Mouse (Mus musculus) kidney, postnatal 10 days (tissue): ENCODE measurements around the gene Mettl17.
"Not testable (repeated sequence)": the region's sequence is repeated elsewhere in the genome, so short reads cannot be mapped to it uniquely, and the experiment has no call there.

ENCODE experiments used
- DNase-seq: peaks from one replicate; pipeline ENCODE4 v3.0.0; 2021; ENCODE audit warnings: mixed read lengths

The Mettl17 gene

DNA sequence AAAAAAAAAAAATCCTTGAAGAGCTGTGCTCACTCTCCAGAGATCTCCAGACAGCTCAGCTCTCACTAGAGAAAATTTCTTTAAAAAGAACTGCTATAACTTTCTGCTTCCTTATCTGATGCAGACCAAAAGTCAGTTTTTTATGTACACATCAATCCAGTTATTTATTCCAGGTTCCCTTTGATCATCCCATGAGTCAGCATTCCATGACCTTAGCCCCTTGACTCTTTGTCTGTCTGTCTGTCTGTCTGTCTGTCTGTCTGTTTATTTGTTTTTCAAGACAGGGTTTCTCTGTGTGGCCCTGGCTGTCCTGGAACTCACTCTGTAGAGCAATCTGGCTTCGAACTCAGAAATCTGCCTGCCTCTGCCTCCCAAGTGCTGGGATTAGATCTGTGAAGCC lies 14.7 kb downstream of the Mettl17 start:
- no peak for DNase-seq

DNA sequence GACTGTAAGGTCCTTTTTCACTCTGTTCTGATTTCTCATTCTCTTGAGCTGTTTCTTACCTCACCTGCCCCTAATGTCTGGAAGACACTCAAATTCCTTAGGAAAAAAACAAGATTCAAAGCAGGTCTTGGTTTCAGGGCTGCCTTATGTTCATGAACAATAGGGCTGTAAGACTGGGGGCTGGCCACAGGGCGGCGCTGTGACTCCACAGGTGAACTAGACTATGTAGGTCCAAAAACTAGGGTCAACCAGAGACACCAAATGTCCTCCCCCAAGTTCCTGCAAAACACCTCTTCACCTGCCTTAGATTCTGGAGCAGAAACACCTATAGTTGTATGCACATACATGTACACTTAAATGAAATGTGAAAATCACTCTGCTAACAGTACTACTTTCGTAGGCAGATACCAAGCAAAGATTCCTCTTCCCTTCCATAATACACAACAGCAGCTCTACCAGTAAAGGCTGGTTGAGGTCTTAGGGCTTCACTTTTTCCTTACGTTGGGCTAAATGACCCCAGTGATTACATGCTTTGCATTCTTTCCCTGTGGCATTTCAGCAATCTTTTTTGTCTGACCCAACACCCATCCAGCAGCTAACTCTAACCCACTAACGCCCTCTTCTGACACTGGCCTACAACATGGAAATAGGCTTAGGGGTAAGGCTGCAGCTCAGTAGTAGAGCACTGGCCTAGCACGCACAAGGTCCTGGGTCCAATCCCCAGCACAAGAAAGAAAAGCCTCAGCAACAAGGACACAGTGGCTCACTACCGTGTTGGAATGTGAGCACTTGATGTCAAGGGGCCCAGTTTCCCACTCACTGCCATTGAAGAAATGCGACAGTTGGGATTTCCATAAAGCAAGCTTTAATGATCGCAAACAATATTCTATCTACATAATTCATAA lies 18.4 kb downstream of the Mettl17 start:
- DNase-seq, result peak; percentile 88

DNA sequence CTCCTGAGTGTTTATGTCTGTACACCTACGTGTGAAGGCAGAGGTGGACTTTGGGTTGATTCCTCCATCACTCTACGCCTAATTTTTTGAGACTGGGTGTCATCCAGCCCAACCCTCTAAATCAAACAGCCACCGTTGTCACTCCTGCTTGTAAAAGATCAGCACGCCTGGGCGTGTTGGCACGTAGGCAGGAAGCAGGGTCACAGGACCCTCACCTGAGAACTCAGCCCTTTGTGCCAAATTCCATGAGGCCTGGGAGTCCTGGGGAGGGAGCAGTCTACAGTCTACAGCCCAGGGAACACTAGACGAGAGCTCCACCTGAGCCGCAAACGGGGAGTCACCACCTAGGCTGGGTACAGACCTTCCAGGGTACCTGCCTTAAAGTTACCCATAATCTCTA lies 19.1 kb downstream of the Mettl17 start:
- DNase-seq, result no peak

DNA sequence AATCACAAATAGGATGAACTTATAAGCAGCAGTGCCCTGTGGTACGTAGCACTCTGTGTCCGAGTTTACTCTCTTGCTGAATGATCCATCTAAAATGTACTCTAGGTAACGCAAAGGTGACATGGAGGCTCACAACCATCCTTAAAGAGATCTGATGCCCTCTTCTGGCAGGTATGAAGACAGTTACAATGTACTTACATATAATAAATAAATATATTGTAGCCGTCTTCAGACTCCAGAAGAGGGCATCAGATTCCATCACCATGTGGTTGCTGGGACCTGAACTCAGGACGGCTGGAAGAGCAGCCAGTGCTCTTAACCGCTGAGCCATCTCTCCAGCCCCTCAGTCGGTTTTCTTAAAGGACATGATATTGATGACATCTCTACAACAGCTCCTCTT lies 20.1 kb downstream of the Mettl17 start:
- no peak for DNase-seq

DNA sequence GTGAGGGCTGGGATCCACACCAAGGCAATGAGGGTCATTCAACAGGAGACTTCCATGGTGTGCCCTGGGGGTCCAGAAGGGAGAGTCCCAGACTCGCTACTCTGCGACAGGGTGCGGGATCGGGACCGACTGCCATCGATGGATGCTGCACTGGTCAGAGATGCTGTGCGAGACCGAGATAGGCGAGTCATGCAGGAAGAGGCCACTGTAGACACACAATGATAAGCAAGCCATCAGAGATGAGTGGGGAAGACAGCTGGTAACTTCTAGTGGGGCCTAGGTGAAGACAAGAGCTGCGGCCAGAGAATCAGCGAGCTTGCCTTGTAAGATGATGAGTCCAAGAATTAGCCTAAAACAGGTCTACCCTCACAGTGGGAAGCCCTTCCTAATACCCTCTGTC lies 21.5 kb downstream of the Mettl17 start:
- no peak for DNase-seq

DNA sequence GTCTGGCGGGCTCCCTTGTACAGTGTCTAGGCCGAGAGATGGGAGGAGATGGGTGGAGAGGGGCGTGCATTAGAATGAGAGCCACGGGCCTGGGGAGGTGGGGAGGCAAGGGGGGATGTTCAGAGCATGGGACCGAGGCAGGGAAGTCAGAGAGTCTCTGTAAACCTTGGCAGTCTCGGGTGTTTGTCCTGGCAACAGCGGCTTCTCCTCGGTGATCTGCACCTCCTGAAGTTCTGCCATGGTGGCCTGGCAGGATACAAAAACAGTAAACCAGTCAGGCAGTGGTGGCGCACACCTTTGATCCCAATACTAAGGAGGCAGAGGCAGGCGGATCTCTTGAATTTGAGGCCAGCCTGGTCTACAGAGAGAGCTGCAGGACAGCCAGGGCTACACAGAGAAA lies 26.7 kb downstream of the Mettl17 start:
- no peak for DNase-seq

DNA sequence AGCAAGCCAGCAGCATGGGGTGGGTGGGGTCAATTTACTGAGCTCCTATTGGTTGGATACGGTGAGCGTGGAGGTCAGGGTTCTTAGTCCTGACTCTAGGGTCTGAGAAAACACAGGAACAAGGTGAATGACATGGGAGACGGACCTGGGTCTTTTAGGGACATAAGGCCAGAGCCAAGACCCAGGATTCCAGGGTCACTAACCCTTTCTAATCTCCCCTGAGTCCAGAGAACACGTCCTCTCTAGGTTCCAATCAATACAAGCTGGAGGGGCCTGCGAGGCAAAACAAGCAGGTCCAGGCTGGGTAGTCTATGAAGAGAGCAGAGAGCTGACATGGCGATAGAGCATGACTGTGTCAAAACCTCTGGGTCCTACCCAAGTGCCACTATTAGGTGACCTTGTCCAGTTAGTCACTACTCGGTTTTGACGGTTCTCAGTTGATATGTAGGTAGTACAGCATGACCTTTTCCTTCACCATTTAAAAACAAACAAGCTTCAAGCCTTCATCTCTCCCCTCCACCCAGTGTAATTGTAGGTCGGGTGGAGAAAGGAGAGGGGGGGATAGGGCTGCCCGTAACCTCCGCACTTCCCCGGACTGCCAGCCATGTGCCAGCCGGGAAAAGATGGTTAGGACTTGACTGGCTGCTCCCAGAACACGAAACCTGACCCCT lies 27.9 kb downstream of the Mettl17 start:
- no peak for DNase-seq

DNA sequence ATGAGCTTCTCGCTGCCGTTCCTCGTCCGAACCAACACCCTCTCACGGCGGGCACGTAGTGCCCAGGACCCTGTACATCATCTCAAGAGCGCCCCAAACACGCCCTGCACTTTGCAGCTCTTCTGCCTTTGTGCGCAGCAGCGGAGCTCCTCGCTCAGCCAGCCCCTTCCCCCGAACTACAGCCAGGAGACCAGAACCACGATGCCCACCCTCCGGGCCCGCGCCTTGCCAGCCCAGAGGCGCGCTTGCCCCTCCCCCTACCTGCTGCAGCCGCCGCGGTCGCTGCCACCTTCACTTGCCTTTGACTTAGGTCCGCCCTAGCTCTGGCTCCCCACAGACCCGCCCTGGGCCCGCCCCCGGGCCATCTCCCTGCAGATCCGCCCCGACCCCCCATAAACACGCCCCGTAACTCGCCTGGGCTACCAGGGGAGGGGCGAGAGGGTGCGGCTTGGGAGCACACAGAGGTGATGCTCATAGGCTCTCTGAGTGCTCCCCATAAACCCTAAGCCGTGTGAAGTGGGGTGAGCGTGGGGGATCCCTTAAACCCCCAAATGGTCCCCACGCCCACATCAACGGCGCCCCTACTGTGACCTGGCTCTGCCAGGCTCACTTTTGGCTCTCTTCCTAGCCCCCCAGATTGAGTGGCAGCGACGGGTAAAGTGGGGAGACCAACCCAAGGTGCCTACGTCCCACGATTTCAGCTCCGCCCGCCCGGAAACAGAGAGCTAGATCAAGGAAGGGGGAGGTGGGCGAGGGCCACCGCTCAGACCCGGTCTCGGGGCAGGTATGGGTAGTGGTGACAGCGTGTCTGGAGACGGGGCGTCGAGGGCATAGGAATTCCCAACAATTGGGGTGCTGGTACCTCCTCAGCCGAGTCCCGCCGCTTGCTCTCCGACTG lies 28.7 kb downstream of the Mettl17 start:
- peak; percentile 88 for DNase-seq

DNA sequence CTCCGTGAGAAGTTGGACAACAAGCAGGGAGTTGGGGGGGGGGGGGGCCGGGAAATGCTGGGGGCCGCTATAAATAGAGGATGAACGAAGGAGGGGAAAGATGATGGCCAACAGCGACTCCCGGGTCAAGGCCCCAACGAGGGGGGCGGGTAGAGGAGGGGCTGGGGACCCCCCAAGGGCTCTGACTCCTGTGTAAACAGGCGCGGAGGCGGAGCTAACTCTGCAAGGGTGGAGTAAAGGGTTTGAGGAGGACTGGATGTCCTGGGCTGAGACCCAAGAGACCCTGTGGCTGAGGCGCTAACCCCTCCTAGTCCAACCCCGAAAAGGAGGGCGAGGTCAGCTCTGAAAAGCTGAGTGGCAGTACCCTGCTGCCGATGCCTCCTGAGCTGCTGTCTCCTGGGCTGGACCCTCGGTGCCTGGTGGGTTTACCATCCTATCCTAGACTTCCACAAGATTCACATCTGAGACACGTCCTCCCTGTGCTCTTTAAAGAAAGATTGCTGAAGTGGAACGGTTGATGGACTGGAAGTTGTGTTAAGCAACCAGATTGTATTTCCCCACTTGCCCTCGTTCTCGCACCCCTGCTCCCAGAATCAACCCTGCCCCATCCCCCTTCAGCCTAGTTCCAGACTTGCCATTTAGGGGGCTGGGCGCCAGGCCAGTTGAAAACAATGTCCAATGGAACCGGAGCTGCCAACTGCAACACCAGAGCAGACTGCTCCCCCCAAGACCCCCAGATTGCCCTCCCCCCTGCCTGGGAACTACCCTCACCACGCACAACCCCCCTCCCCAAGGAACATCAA lies 29.5 kb downstream of the Mettl17 start, which contains the start of gene Ndrg2:
Gene Ndrg2, minus strand, starts transcription at position 199 of the 803 bp plus-strand sequence.
- DNase-seq, result peak; percentile 85

DNA sequence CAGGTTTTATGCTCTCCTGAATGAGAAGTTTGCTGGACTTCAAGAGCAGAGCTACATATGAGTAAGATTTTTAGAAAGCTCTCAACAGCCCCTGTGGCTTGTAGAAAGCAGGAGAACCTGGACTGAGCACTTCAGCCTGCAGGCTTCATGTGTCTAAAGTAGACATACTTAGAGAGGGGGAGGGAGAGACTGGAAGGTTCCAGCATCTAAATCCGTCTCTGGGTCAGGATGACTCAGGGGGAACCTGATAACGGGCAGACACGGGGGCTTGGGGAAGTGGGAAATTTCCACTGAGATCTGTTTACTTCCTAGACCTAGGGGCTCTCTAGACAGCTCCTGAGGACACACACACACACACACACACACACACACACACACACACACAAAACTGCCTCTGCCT lies 30.4 kb downstream of the Mettl17 start:
- DNase-seq, result no peak

DNA sequence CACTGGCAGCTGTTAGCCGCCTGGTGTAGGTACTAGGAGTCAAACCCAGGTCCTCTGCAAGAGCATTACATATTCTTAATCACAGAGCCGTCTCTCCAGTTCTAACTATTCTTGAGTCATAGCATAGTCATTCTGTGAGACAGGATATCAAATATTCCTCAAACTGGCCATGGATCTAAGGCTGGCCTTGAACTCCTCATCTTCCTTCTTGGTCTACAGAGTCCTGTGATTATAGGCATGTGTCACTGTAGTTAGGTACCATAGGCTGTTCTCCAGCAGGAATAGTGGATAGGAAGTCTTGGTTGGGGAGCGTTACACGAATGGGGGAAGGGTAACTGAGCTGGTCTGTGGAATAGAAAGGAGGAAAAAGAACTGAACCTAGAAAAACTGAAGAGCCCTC lies 31.9 kb downstream of the Mettl17 start:
- DNase-seq, result no peak

DNA sequence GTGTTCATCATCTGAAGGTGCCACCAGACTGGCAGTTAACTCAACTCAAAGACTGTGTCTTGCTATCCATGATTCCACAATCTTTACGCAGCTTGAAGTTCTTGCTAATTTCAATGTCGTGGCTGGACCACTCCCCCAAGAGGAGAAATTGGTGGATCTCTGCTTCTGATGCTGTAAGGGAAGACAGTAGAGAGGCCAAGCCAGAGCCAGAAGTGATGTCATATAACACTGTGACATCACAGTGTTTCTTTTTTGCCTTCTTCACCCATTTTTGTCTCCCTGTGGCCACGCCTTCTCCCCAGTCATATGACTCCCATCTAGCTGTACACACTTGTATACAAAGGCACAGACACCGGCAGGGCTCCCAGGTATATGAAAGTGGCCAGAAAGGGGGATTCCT lies 33.5 kb downstream of the Mettl17 start, which contains the start of gene Tppp2:
Gene Tppp2, plus strand, starts transcription at position 301 of the 400 bp plus-strand sequence.
- no peak for DNase-seq

DNA sequence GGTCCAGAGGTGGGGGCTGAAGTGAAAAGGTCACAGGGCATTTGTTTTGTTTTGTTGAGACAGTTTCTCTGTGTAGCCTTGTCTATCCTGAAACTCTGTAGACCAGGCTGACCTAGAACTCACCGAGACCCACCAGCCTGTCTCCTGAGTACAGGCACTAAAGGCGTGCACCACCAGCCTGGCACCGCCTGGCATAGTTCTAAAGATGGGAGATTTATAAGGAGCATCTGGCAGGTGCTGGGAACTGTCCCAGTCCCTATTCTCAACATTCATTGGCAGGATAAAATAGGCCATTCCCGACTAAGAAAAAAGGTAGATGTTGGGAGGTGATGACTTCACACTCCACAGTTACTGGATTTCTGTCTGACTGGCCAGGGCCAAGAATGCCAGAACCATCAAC lies 34.3 kb downstream of the Mettl17 start:
- no peak for DNase-seq

DNA sequence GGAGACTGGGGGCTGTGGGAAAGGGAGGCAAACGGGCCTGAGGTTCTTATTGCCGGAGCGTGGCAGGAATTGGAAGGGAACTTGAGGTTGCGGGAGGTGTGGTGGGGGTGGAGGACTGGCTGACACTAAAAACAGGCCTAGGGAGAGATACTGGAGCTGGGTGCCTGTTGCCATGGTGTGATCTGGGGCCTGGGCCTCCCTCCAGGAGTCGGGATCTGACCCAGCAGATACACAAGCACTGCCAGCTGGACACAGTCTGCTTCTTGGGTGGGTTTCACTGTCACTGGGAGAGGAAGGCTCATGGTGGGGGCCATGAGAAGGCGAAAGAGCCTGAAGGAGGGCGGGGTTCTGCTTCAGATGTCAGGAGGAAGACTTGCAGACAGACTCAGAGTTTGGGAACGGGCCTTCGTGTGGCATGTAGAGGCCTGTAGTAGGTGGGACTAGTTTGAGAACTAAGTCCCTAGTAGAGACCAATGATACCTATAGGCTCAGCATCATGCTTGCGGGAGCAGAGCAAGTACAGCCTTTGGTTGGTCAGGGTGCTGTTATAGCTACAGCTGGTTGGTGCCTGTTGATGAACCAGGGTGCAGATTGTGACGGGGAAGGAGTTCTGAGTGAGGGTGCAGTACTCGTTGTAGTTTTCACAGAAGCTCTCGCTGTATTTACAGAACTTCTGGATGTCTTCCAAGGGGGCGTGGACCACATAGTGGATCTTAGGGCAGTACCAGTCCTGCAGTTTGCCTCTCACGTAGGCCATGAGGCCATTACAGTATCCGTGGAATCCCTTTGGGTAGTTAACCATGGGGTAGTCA lies 37.3 kb downstream of the Mettl17 start:
- DNase-seq, result peak; percentile 51

DNA sequence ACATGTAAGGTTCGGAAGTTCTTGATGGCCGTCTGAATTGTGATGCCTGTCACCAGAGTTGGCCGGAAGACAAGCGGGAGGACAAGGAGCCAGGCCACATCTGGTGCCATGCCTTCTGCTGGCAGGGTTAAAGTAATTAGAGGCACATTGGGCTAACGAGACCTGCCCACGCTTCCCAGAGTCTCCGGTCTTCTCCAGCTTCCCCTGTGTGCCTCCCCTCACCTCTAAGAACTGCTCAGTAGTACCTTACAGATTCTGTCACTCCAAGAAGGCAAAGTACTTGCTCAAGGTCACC lies 37.9 kb downstream of the Mettl17 start, which contains the start of gene Rnase13:
Gene Rnase13, minus strand, starts transcription at position 203 of the 295 bp plus-strand sequence.
- DNase-seq, result no peak

DNA sequence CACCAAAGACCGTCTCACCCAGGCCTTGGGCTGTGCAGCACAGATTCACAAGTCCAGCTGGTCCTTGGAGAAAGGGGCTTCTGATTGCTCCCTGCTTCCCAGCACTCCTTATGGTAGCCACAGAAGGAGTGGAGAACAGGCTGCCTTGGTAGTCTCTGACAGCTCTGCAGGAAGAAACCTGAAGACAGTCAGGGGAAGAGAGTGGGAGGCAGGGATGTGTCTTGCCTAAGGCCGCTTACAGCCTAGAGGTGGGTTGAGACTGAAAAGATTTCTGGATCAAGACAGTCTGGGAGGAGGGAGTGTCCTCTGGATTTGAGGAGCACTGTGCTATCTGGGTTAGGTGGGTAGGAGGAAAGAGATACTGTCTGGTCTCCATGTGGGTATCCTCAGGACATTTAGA lies 38.3 kb downstream of the Mettl17 start:
- no peak for DNase-seq

DNA sequence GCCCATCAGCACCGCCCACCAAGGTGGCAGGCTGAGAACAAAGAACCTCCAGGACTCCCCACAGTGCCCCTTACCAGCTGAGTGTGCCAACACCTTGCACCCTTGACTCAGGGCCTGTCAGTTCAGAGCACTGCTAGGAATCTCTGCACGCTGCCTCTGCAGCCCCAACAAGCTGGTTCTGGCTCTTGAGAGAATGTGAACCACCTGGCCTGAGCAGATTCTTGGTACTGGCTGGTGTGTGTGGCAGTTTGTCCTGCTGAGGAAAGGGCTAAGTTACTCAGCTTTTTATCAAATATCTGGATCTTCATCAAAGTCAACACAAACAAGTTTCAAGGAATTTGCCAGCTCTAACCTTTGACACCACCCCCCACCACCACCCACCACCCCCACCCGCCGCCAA lies 38.9 kb downstream of the Mettl17 start:
- no peak for DNase-seq

DNA sequence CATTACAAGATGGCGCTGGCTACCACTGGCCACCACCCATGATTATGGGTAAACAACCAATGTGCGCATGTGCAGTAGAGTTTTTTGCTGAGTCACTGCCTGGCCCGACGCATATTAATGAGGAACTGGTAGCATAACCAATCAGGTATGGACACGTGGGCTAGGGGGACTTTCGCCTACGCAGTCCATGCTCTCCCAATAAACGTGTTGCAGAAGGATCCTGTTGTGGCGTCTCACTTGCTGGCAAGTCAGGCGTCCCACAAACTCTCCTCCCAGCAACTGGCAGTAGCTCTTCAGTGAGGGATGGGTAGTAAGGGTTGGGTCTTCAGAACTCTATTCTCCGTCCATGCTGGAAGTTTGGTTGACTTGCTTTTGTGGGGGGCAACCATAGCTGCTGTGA lies 42.3 kb downstream of the Mettl17 start:
- not testable (repeated sequence) for DNase-seq

DNA sequence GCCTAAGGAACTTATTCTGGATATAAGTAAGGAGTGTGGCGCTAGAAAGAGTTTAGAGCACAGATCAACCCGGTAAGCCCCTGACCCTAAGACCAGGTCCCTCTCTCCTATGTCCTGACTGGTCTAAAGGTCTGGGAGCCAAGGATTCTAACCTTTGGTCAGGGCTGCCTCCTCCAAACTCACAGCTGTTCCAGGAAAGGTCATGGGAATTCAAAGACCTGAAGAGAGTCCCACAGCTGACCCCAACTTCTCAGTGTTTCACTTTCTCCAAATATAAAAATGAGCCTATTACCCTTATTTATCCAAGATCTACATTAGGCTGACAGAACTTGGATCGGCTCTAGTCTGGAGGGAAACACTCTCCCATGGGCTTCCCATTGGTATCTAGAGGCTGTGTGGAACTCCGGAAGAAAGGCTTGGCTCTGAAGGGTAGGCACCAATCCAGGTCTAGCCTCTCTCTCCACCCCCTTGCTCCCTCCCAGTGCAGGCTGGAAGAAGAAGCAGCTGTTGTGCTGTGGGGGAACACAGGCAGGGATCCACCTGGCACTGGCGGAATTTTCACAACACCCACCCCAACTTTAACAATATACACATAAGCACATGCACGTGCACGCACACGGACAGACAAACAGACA lies 44.8 kb downstream of the Mettl17 start:
- peak; percentile 67 for DNase-seq

DNA sequence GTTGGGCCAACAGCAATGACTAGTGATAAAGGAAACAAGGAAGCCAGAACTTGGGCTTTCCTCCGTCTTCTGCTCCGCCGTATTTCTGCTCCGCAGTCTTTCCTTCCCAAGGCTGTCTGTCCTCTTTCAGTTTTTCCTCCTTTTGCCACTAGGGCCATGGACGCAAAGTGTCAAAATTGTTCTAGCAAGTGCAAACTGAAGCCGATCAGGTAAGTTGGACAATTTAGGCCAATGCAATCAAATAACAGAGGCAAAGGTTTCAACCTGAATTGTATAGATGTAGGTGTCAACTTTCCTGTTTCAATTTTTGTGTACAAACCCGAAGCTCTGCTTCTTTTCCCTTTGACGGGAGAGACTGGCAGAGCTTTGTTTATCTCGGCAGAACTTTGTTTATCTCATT lies 45.3 kb downstream of the Mettl17 start:
- DNase-seq, result no peak

DNA sequence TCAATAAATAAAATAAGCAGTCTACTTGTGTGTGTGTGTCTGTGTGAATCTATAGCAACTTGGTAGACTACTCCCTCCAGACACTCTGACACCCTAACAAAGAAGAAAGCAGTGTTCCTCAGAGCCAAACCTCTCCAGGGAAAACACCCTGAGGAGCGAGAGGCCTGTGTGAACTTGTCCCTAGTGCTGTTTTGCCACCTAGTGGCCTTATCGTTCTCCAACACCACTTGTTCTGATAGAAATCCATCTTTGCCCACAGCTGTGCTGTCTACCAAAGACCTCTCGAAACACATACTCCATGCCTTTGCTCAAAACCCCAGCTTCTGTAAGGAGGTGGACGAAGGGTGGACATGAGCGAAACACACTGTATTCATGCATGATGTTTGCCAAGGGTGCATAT lies 46.2 kb downstream of the Mettl17 start:
- DNase-seq, result peak; percentile 80
